Mouse (Mus musculus): ENCODE data around the gene Nos1.

The Nos1 gene

DNA sequence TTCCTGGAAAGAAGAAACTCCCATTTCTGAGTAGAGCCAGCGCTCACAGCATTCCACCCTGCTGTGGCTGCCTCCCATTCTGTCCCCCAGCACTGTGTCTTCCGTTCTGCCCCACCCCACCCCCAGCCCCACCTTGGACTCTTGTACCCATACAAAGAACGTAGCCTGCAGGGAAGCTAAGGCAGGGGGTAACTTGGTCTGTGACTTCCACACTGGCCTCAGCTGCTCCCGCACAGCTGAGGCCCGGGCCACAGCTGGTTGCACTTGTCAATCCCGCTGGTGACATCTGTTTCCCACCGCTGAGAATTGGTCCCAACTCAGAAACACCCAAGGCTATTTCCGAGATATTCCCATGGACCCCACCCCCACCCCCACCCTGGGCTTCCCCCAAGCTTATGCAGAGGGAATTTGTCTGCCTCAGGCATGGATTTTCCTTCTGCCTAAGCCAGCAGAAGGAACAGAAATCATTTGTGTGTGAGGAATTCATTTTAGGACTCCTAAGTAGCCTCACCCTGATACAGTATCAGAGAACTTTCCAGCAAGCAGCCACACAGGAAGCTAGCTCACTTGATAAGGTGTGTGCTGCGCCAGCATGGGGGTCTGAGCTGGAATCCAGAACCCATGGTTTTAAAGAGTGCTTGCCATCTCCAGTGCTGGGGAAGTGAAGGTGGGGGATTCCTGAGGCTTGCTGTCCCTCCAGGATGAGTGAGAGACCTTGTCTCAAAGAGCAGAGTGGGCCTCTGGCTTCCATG lies 117.4 kb downstream of the Nos1 start:
- DNase-seq (ENCODE audit: low read depth, low spot score): peak; percentile 60

DNA sequence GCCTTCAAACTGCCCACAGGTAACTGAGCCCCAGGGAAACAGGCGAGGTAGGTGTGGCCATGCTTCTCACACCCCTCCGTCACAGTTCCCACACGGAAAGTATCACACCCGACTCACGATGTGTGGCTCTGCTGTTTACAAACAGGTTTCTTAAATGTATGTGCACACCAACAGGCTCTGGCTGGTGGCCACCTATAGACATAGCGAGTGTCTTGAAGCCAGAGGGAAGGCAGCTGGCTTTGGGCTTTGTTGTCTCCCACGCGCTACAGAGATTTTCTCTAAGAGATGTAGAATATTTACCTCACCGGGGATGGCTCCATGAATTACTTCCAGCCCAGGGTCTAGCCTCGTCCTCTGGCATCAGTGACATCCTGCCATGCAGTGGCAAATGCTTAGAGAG lies 118.5 kb downstream of the Nos1 start:
- no peak for DNase-seq (ENCODE audit: low read depth, low spot score)

DNA sequence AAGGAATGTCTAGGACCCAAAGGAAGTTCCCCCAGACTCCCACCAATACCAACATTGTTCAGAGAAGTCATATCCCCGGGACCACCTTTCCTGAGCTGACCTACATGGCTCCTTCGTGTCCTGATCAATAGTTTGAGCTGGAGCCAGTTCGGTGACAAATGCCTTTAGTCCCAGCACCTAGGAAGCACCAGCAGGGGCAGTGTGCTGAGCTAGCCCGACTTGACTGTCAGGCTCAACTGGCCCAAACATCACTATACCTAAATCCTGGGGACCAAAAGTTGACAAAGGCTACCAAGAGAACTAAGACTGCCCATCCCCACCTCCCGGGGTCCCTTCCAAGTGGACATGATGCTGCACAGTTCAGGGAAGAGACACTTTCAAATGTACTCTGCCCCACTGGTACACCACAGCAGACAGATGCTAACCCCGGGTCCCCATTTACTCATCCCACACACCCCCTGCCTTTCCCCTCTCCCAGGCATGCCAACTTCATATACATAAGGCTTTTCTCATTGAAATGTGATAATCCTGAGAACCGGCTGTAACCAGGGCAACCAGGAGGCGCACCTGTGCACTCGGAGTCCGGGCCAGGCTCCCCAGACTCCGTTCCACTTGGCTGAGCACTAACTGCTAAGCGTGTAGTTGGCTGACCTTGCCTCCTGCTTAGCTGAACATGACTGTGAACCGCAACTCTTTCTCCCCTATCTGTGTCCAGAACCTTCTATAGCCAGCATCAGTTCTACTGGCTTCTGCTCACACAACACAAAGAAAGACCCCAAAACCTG lies 120.3 kb downstream of the Nos1 start:
- peak; percentile 30 for DNase-seq (ENCODE audit: low read depth, low spot score)

DNA sequence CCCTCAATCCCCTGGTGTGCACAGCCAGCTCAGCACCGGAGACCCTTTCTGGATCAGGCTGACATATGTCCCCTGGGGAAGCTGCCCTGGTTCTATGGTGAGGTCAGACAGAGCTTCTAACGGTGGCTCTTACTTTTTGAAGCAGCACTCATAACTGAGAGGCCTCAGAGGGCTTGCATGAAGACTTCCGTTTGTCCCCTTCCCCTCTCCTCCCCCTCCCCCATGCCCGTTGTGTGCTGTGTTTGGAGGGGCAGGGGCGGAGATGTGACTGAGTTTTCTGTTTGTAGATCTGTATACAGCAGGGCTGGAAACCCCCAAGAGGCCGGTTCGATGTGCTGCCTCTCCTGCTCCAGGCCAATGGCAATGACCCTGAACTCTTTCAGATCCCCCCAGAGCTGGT lies 122.7 kb downstream of the Nos1 start:
- DNase-seq (ENCODE audit: low read depth, low spot score): peak; percentile 38

DNA sequence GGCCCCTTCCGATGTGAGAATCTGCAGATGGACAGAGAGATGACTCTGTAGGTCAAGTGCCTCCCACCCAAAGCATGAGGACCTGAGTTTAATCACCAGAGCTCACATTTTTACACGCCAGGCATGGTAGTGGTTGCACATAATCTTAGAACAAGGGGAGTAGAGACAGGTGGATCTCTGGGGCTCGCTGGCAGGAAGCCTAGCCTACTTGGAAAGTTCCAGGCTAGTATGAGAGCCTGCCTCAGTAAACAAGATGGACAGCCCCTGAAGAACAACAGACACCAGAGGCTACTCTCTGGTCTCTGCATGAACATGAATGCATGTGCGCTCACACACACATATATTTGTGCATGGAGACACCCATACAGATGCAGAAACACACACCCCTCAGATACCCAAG lies 124.9 kb downstream of the Nos1 start:
- DNase-seq (ENCODE audit: low read depth, low spot score): no peak

DNA sequence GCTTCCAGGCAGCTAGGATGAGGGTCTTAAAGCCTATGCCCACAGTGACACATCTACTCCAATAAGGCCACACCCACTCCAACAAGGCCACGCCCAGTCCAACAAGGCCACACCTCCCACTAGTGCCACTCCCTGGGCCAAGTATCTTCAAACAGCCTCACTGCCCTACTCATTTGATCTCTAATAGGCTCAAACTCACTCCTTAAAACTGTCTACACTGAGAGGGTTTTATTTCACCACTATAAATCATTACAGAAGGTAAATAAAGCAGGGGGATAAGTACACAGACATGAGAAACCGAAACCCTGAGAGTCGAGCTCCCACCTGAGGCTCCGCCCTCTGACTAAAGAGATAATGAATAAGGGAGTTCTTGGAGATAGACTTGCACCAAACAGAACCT lies 128.7 kb downstream of the Nos1 start:
- no peak for DNase-seq (ENCODE audit: low read depth, low spot score)

DNA sequence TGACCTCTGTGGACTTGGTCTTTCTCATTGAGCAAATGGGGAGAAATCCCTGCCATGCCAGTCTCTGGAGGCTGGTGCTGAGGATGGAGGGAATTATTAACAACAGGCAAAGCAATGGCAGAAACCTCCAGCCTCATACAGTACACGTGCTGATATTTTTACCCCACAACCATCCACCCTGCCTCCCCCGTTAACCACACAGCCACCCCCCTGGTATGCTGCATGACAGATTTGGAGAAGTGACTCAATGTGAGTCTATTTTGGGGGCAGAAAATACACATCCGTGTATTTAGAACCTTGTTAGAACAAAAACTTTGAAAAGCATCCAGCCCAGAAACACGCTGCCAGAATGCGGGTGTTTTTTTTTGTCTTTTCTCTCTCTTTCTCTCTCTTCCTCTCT lies 135.5 kb downstream of the Nos1 start:
- DNase-seq (ENCODE audit: low read depth, low spot score): no peak

DNA sequence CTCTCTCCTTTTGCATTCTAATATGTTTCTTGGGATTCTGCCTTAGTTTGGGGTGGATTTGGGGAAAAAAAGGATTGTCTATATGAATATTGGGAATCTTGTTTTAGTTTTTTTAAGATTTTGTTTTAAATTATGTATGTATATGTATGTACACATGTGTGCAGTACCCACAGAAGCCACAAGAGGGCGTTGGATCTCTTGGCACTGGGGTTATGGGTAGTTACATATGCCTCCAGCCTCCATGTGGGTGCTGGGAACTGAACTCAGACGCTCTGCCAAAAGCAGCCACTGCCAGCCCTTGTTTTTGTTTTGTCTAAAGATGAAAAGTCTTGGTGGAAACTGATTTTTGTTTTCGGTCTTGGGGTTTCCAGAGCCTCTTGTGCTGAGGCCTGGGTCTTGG lies 136.1 kb downstream of the Nos1 start:
- no peak for DNase-seq (ENCODE audit: low read depth, low spot score)

DNA sequence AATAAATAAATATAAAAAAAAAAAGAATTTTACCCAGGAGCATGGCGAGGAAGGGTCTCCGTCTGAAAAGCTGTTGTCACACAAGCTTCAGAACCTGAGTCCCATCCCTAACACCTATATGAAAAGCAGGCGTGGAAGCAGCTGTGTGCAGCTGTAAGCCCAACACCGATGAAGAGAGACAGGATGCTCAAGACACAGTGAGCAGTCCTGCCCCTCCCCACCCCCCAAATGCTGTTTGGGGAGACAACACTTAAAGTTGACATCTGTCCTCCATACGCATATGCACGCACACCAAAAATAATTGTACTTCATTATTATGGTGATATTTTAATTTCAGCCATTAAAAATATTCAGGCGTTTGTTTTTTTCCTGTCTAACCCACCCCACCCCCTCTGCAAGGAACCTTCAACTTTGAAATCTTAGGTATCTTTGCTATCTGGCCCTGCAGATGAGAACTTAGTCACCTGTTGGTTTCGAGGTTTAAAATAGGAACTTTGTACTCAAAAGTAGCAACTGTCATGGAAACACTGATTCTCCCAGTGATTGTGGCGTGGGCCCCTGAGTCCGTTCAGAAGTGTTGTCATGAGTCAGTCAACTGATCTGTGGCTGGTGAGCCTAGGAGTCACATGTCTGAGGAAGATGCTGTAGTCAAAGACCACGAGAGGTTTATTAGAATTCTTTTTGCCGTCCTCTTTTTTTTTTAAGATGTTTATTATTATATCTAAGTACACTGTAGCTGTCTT lies 141.1 kb downstream of the Nos1 start:
- DNase-seq (ENCODE audit: low read depth, low spot score): no peak

DNA sequence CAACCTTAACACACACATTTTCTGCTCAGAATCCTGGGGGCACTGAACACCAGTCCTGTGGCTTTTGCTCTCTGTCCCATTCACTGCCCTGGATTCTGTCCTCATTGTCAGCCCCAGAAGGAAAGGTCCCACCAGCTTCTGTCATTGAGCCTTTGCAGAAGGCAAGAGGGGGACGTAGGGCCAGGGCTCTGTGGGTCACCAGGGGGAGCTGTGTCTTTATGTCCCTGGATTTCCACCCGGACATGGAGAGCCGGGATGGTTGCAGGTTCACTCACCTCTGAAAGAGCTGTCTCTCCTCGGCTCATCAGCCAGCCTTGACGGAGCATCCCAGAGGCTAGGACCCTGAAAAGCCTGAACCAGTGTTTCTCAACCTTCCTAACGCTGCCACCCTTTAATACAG lies 142.9 kb downstream of the Nos1 start:
- DNase-seq (ENCODE audit: low read depth, low spot score): no peak

DNA sequence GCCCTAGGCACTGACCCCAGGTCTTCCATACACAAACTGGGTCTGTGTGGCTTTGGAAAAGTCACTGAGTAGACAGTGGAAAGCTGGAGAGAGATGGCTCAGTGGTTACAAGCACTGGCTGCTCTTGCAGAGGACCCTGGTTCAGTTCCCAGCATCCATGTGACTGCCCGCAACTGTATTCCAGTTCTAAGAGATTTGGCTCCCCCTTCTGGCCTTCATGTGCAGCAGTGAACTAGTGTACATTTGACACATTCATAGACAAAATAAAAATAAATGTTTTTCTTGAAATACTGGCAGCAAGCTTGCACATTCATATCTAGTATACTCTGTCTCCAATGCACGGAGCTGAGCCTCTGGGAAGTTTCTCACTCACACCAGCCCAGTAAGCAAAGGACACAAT lies 147.7 kb downstream of the Nos1 start:
- no peak for DNase-seq (ENCODE audit: low read depth, low spot score)

DNA sequence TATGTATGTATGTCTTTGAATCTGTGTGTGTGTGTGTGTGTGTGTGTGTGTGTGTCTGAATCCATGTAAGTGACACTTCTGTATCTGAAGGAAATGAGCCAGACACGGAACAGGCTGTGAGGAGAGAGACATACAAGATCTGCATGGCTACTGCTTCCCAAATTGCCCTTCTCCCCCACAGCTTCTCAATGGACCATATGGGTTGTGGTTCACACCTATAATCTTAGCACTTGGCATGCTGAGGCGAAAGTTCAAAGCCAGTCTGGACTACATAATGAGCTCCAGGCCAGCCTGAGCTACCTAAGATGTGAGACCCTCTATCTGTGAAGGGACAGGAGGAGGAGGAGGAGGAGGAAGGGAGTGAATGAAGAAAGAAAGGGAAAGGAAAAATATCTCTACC lies 151.4 kb downstream of the Nos1 start:
- DNase-seq (ENCODE audit: low read depth, low spot score): no peak

DNA sequence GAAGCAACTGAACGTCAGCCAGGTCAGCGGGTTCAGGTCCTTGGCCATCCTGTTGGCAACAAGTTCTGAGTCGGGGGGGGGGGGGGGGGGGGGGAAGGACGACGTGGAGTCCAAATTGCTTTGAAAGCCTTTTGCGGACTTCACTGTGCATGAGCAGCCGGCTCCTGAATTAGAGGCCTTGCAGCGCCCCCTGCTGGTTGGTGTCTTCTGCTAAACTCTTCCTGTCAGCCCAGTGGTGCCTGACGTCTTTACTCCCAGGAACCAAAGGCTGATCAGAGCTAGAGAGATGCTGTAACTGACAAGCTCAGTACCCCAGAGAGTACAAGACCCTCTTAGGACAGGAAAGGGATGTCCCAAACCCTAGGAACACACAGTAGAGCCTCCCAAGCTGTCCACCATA lies 152.0 kb downstream of the Nos1 start:
- DNase-seq (ENCODE audit: low read depth, low spot score): peak; percentile 88

DNA sequence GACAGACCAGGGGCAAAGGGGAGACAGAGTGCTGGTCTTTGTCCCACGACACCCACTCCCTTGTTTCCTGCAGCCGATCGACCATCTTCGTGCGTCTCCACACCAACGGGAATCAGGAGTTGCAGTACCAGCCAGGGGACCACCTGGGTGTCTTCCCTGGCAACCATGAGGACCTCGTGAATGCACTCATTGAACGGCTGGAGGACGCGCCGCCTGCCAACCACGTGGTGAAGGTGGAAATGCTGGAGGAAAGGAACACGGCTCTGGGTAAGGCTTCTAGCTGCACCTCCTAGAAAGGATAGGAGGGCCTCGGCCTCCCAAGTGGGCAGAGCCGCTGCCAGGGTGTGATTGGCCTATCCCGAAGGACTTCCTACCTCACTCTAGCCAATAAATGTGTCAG lies 155.5 kb downstream of the Nos1 start:
- no peak for DNase-seq (ENCODE audit: low read depth, low spot score)

DNA sequence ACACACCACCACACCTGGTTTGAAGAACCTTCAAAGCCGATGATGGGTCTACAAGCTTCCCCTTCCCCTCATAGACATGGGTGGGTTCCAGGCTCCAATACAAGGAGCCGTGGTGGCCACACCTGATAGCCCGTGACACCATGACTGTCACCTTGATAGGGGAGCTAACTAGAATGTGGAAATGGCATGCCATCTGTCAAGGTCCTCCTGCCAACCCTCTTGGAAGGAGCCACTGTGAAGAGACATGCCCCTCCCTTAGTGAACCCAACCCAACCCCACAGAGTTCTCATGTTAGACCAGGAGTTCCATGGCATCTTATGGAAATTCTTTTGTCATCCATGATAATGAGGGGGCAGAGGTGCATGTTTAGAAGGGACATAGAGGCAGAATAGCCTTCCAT lies 156.4 kb downstream of the Nos1 start:
- DNase-seq (ENCODE audit: low read depth, low spot score): no peak

DNA sequence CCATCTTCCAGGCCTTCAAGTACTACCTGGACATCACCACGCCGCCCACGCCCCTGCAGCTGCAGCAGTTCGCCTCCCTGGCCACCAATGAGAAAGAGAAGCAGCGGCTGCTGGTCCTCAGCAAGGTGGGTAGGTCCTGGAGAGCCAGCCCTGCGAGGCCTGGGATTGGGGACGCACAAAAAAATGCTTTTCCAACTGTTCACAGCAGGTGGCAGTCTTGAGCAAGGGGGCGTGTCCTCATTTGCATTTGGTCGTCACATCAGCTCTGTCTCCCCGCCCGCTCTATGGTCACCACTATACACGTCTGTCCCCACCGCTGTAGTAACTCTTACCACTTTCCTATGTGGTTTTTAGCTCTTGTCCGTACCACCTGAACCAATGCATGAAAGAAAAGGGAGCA lies 157.3 kb downstream of the Nos1 start:
- DNase-seq (ENCODE audit: low read depth, low spot score): peak; percentile 80

DNA sequence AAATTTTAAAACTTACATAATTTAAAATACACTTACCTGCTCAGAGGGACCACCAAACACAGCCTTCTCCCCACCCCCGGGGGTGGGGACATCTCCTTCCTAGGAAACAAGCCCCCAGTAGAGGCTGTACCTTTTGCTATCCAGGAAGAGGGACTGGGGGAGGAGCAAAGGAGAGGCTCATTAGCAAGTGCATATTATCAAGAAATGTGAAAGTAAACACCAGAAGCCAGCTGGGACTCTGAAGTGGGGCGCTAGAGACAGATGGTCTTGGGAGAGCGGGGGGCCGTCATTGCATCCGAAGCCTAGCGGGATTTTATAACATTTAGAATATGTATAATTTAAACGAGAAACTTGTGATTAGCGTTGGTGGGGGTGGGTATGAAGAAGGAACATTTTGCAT lies 158.6 kb downstream of the Nos1 start:
- DNase-seq (ENCODE audit: low read depth, low spot score): no peak

DNA sequence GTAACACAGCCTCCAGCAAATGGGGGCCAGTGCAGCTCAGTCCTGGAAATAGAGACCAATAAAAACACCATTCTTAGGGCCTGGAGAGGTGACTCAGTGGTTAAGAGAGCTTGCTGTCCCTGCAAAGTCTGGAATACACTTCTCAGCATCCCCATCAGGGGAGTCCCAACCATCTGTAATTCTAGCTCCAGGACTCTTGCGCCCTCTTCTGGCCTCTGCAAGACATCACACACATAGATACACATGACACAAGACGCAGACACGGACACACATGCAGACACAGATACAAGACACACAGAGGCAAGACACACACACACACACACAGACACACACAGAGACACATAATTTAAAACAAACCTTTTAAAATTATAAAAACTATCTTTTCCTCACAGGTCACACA lies 160.7 kb downstream of the Nos1 start:
- DNase-seq (ENCODE audit: low read depth, low spot score): no peak

DNA sequence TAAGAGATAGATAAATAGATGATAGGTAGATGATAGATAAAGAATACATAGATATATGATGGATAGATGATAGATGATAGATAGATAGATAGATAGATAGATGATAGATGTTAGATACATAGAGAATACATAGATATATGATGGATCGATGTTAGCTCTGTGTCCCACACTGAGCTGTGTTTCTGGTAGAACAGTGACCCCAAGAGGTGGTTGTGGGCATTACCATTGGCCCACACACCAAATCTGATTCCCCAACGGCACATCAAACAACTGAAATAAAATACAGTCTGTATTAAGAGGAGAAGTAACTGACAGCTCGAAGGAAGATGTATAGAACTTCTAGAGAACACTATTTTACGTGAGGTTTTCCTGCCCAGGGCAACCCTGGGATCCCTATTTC lies 165.8 kb downstream of the Nos1 start:
- peak; percentile 44 for DNase-seq (ENCODE audit: low read depth, low spot score)

DNA sequence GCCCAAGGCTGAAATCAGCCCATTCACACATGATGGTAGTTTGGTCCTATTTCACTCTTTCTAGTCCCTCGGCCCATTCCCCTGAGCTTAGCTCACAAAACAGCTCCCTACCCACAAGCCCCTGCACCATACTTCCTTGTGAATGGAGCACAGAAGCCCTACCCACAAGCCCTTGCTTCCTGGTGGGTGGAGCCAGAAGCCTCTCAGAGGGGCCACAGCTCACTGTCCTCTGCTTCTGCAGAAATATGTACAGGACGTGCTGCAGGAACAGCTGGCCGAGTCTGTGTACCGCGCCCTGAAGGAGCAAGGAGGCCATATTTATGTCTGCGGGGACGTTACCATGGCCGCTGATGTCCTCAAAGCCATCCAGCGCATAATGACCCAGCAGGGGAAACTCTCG lies 168.6 kb downstream of the Nos1 start:
- peak; percentile 19 for DNase-seq (ENCODE audit: low read depth, low spot score)

DNA sequence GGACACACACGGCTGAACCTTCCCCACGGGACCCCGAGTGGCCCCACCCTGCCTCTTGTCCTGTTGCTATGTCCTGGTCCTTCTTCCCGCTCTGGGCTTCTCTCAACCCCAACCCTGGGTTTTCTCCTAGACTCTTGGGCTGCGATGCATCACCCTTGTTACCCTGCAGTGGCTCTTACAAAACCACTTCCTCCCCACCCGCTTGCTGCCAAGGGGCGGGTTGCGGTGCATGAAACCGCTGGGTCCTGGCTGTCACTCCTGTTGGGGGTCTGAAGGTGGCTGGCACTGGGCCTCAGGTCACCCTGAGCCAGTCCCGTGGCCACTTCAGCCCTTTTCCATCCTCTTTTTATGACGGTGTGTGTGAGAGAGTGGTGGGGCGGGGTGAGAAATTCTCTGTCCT lies 173.1 kb downstream of the Nos1 start:
- no peak for DNase-seq (ENCODE audit: low read depth, low spot score)

DNA sequence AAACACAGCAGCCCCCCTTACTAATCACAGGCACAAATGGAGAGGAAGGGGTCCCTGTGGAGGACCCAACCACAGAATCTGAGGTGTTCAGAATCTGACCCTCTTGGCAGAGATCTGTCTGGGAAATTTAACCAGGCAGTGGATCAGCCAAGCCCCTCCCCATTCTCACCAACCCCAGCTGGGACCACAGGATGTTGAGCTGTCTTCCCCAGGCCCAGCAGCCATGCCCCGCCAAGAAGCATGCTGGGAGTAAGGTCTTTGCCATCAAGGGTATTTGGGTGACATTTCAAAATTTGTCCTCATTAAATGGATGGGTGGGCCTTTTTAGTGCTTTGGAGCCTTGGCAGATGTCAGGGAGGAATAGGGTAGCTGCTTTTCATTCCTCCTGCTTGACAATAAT lies 173.6 kb downstream of the Nos1 start:
- DNase-seq (ENCODE audit: low read depth, low spot score): no peak

Data from mesoderm, embryonic 11.5 days (tissue).